Mouse (Mus musculus) small intestine, adult 2 months (tissue): ENCODE results near the gene Tmem177.

ENCODE experiments used
- CTCF ChIP-seq: fragments of 200-500 bp; IDR thresholded peaks from 2 replicates; pipeline ENCODE4 v1.5.1; 2012; ENCODE audit warnings: low read depth, mild to moderate bottlenecking, control low read depth, inconsistent platforms, low read length, moderate library complexity, mixed read lengths; ENCODE audit not compliant: insufficient replicate concordance, insufficient read length; ENCODE audit errors: extremely low read depth
- POLR2A ChIP-seq: fragments of 200-500 bp; IDR thresholded peaks from 2 replicates; pipeline ENCODE4 v1.6.1; 2012; ENCODE audit warnings: low read depth, mild to moderate bottlenecking, control low read depth, inconsistent platforms, low read length, moderate library complexity

DNA sequence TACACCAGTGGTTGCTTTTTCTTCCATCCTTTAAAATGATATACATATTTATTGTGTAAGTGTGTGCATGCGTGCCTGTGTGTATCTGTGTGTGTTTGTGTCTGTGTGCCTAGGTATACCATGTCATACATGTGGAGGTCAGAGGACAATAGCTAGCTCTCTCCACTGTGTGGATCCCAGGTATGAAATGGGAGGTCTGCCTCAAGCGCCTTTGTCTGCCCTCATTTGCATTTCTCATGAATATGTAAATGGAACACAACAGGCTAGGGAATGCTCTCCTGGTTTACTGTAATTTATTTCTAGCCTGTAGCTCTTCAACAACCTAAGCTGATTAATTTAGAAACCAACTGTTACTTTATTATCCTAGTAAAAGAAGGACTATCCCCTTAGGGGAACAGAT is 41.7 kb upstream of the Tmem177 start:
- TF ChIP-seq POLR2A: no peak
- no peak for TF ChIP-seq CTCF
